Mouse (Mus musculus) urinary bladder, postnatal 36 days (tissue): ENCODE measurements around the gene Fut8.

Source experiments
- DNase-seq, 2 experiments: peaks; one replicate each; pipeline ENCODE4 v3.0.0; 2022; ENCODE audit warnings: low spot score in 2 of 2, mixed read lengths in 1 of 2

Fut8 gene

GRCm38 (mm10) chr12:77237950-77238530, at the start of gene Fut8:
Gene Fut8 (plus strand): TSS chr12:77238125.
- peak; percentile 78 to 89 for DNase-seq

- no peak for DNase-seq
Measured at GRCm38 (mm10) chr12:77189161-77189560, 48.8 kb upstream of the Fut8 start.

GRCm38 (mm10) chr12:77189933-77190446, 47.9 kb upstream of the Fut8 start:
- DNase-seq = no peak

- DNase-seq = no peak
Measured at GRCm38 (mm10) chr12:77191478-77192271, 46.2 kb upstream of the Fut8 start.

- DNase-seq = no peak
Measured at GRCm38 (mm10) chr12:77192714-77193113, 45.2 kb upstream of the Fut8 start.

GRCm38 (mm10) chr12:77193225-77193716, 44.7 kb upstream of the Fut8 start:
- DNase-seq = no peak

- no peak for DNase-seq
Measured at GRCm38 (mm10) chr12:77195044-77195443, 42.9 kb upstream of the Fut8 start.

- no peak for DNase-seq
Measured at GRCm38 (mm10) chr12:77196529-77197095, 41.3 kb upstream of the Fut8 start.

GRCm38 (mm10) chr12:77197121-77197599, 40.8 kb upstream of the Fut8 start:
- DNase-seq = peak; percentile 8 to 11

GRCm38 (mm10) chr12:77198253-77198652, 39.7 kb upstream of the Fut8 start:
- DNase-seq = no peak

- no peak for DNase-seq
Measured at GRCm38 (mm10) chr12:77201461-77202143, 36.3 kb upstream of the Fut8 start.

GRCm38 (mm10) chr12:77203136-77203535, 34.8 kb upstream of the Fut8 start:
- no peak for DNase-seq

GRCm38 (mm10) chr12:77206852-77207251, 31.1 kb upstream of the Fut8 start:
- DNase-seq = no peak

GRCm38 (mm10) chr12:77208056-77208455, 29.9 kb upstream of the Fut8 start:
- DNase-seq = no peak

GRCm38 (mm10) chr12:77208576-77209180, 29.2 kb upstream of the Fut8 start:
- no peak for DNase-seq

GRCm38 (mm10) chr12:77211695-77212208, 26.2 kb upstream of the Fut8 start:
- no peak for DNase-seq

GRCm38 (mm10) chr12:77213896-77214564, 23.9 kb upstream of the Fut8 start:
- DNase-seq = no peak

GRCm38 (mm10) chr12:77214565-77214909, 23.4 kb upstream of the Fut8 start:
- no peak for DNase-seq

- no peak for DNase-seq
Measured at GRCm38 (mm10) chr12:77216511-77217192, 21.3 kb upstream of the Fut8 start.

GRCm38 (mm10) chr12:77220616-77221015, 17.3 kb upstream of the Fut8 start:
- no peak for DNase-seq
